Mouse (Mus musculus): Measurements from ENCODE around the gene Tmem171.

DNA sequence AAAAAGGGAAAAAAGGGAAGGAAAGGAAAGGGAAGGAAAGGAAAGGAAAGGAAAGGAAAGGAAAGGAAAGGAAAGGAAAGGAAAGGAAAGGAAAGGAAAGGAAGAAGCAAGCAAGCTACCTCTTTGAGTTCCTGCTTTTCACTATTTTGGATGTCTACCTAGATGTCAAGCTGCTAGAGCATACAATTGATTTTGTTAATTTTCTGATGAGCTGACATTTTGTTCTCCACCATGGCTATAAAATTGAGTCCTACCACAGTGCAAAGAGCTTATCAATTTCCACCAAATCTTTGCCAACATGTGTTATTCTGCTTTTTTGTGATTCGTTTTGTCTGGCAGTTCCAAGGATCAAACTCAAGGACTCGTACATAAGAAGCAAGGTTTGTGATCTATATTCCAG lies 43.6 kb upstream of the Tmem171 start:
- TF ChIP-seq CTCF (conservative IDR thresholded peaks at IDR 0.05; ENCODE audit: low read length) (no peak), POU5F1 (IDR thresholded peaks at IDR 0.05; ENCODE audit: borderline replicate concordance, low read length) (no peak), NANOG (IDR thresholded peaks at IDR 0.05; ENCODE audit: borderline replicate concordance, low read length) (no peak)
